Mouse (Mus musculus) urinary bladder, postnatal 10 days (tissue): Measurements from ENCODE around the gene Ttc3.

Experiments
- DNase-seq: peaks from one replicate; pipeline ENCODE4 v3.0.0; 2022; ENCODE audit warnings: low spot score

The Ttc3 gene

GRCm38 (mm10) chr16:94358091-94358490, 12.3 kb upstream of the Ttc3 start:
- no peak for DNase-seq

- DNase-seq = no peak
Observed at GRCm38 (mm10) chr16:94360578-94361350, 9.7 kb upstream of the Ttc3 start.

- no peak for DNase-seq
Observed at GRCm38 (mm10) chr16:94362174-94362873, 8.1 kb upstream of the Ttc3 start.

GRCm38 (mm10) chr16:94363814-94364213, 6.6 kb upstream of the Ttc3 start:
- DNase-seq = no peak

GRCm38 (mm10) chr16:94365435-94365834, 5.0 kb upstream of the Ttc3 start:
- DNase-seq = no peak

GRCm38 (mm10) chr16:94369596-94370172, 734 bp upstream of the Ttc3 start:
- no peak for DNase-seq

GRCm38 (mm10) chr16:94370915-94371300, 490 bp downstream of the Ttc3 start:
- no peak for DNase-seq

GRCm38 (mm10) chr16:94371301-94371931, 998 bp downstream of the Ttc3 start, which contains the start of gene Pigp:
Gene Pigp (minus strand): TSS chr16:94371842.
- DNase-seq = no peak

- no peak for DNase-seq
Observed at GRCm38 (mm10) chr16:94379386-94379785, 9.0 kb downstream of the Ttc3 start.

GRCm38 (mm10) chr16:94383277-94383676, 12.9 kb downstream of the Ttc3 start:
- DNase-seq = no peak

GRCm38 (mm10) chr16:94387690-94388089, 17.3 kb downstream of the Ttc3 start:
- no peak for DNase-seq

- no peak for DNase-seq
Observed at GRCm38 (mm10) chr16:94392299-94392698, 21.9 kb downstream of the Ttc3 start.

GRCm38 (mm10) chr16:94395051-94395450, 24.6 kb downstream of the Ttc3 start:
- DNase-seq = no peak

- no peak for DNase-seq
Observed at GRCm38 (mm10) chr16:94396641-94397040, 26.2 kb downstream of the Ttc3 start.

GRCm38 (mm10) chr16:94399141-94399540, 28.7 kb downstream of the Ttc3 start:
- DNase-seq = no peak

- DNase-seq = no peak
Observed at GRCm38 (mm10) chr16:94401636-94402035, 31.2 kb downstream of the Ttc3 start.

GRCm38 (mm10) chr16:94402185-94402584, 31.8 kb downstream of the Ttc3 start:
- no peak for DNase-seq

- DNase-seq = no peak
Observed at GRCm38 (mm10) chr16:94411287-94411686, 40.9 kb downstream of the Ttc3 start.

- no peak for DNase-seq
Observed at GRCm38 (mm10) chr16:94412198-94412597, 41.8 kb downstream of the Ttc3 start.

- DNase-seq = no peak
Observed at GRCm38 (mm10) chr16:94412760-94413159, 42.3 kb downstream of the Ttc3 start.

- no peak for DNase-seq
Observed at GRCm38 (mm10) chr16:94414151-94414550, 43.7 kb downstream of the Ttc3 start.

GRCm38 (mm10) chr16:94420498-94420897, 50.1 kb downstream of the Ttc3 start:
- no peak for DNase-seq

- no peak for DNase-seq
Observed at GRCm38 (mm10) chr16:94428948-94429347, 58.5 kb downstream of the Ttc3 start.
